Mouse (Mus musculus): ENCODE data around the gene Habp4.

- no peak for TF ChIP-seq CTCF (IDR thresholded peaks at IDR 0.05; ENCODE audit: control insufficient read depth, insufficient read depth, insufficient replicate concordance, low read depth, low read length)
- TF ChIP-seq POLR2A (IDR thresholded peaks at IDR 0.05; ENCODE audit: control insufficient read depth, low read depth, low read length), result no peak
These were observed 24.0 kb downstream of the Habp4 start for GRCm38 (mm10) chr13:64185586-64185985.

All from testis, adult 2 months (tissue).